Mouse (Mus musculus) brain, adult 2 months (tissue): ENCODE data around the gene Gm20826.
"Not testable (repeated sequence)": the region's sequence is repeated elsewhere in the genome, so short reads cannot be mapped to it uniquely, and the experiment has no call there.

ENCODE experiments used
- DNase-seq: peaks from one replicate; pipeline ENCODE4 v3.0.0; 2011; ENCODE audit warnings: low read depth, low spot score

The Gm20826 gene

GRCm38 (mm10) chrY:7638389-7638788, at the start of gene Gm20826:
Gm20826 (minus strand) TSS chrY:7638489.
- not testable (repeated sequence) for DNase-seq
